Mouse (Mus musculus) kidney, adult 2 months (tissue): ENCODE measurements at regions not wholly inside any gene's neighbourhood (a gene's known extent, or its start where the extent isn't known, plus 50 kb on each side); places are given as distances from the start of the nearest gene placed in this dataset.

Source experiments
- CTCF ChIP-seq: fragments of 200-500 bp; conservative IDR thresholded peaks from 2 replicates; pipeline ENCODE4 v1.5.1; 2011; ENCODE audit warnings: low read depth, mild to moderate bottlenecking, control low read depth, low read length, moderate library complexity, mixed read lengths; ENCODE audit not compliant: insufficient read depth, insufficient read length
- POLR2A ChIP-seq: fragments of 200-500 bp; IDR thresholded peaks from one replicate; pipeline ENCODE4 v1.6.1; 2011; ENCODE audit warnings: low read depth, low read length, control low read depth

- TF ChIP-seq CTCF (no peak), POLR2A (no peak)
Observed at GRCm38 (mm10) chr9:88262461-88262860, 64.5 kb upstream of the Nt5e start.
